Mouse (Mus musculus) intestine, embryonic 14.5 days (tissue): ENCODE results near the gene Sirt7. TPM values are rescaled to one million over a fixed set of nuclear protein-coding genes. Genes with fewer than 3 reads are reported as not detected.

Experiments used
- ATAC-seq: fragments of 200-750 bp; cut with Nextera tagmentation; replicated peaks from 2 replicates; pipeline ENCODE4 v1.8.0; 2017; ENCODE audit warnings: low read depth, moderate number of reproducible peaks, moderate TSS enrichment, moderate library complexity; ENCODE audit not compliant: low FRiP score, low TSS enrichment
- DNase-seq: peaks from one replicate; pipeline ENCODE4 v3.0.0-alpha.2; 2018; ENCODE audit warnings: low spot score
- H3K27ac ChIP-seq: fragments of 300-500 bp; sonication (generic); 2 replicates; pipeline ENCODE4 v1.5.1; 2014; ENCODE audit warnings: low read depth, mild to moderate bottlenecking, control low read depth
- H3K27me3 ChIP-seq: fragments of 300-500 bp; sonication (generic); replicated peaks from 2 replicates; pipeline ENCODE4 v1.6.1; 2014; ENCODE audit warnings: low read length, control low read depth; ENCODE audit not compliant: control insufficient read depth, insufficient read depth
- H3K36me3 ChIP-seq: fragments of 300-500 bp; sonication (generic); 2 replicates; pipeline ENCODE4 v1.6.1; 2014; ENCODE audit warnings: low read length, control low read depth; ENCODE audit not compliant: control insufficient read depth, insufficient read depth
- H3K4me1 ChIP-seq: fragments of 300-500 bp; sonication (generic); replicated peaks from 2 replicates; pipeline ENCODE4 v1.6.1; 2014; ENCODE audit warnings: low read length, control low read depth, mixed read lengths; ENCODE audit not compliant: control insufficient read depth, insufficient read depth
- H3K4me2 ChIP-seq: fragments of 300-500 bp; sonication (generic); 2 replicates; pipeline ENCODE4 v1.6.1; 2014; ENCODE audit warnings: low read length
- H3K4me3 ChIP-seq: fragments of 300-500 bp; sonication (generic); 2 replicates; pipeline ENCODE4 v1.5.1; 2014; ENCODE audit warnings: low read depth, low read length, control low read depth, mixed read lengths
- H3K9ac ChIP-seq: fragments of 300-500 bp; sonication (generic); 2 replicates; pipeline ENCODE4 v1.6.1; 2014; ENCODE audit warnings: mild to moderate bottlenecking, low read length
- H3K9me3 ChIP-seq: fragments of 300-500 bp; sonication (generic); 2 replicates; pipeline ENCODE4 v1.6.1; 2016; ENCODE audit warnings: low read length, control low read depth; ENCODE audit not compliant: control insufficient read depth
- WGBS: fragments of 180-500 bp; shearing (Covaris S2); extraction: QIAGEN DNeasy Blood & Tissue Kit; methylation state at CpG from one replicate; pipeline ENCODE4 v1.1.7; 2014; 5-methylcytosine and 5-hydroxymethylcytosine counted together
- polyA plus RNA-seq: library from polyadenylated mRNA; unstranded; fragments of >200 nt; fragmentation: Nextera tagmentation; extraction: Ambion mirVana; gene quantifications from 2 replicates; pipeline ENCODE4 v1.2.1, GENCODE M21; 2014

Gene Sirt7
- polyA plus RNA-seq, 1 experiment from 2014 or later, result 35.6 TPM

DNA sequence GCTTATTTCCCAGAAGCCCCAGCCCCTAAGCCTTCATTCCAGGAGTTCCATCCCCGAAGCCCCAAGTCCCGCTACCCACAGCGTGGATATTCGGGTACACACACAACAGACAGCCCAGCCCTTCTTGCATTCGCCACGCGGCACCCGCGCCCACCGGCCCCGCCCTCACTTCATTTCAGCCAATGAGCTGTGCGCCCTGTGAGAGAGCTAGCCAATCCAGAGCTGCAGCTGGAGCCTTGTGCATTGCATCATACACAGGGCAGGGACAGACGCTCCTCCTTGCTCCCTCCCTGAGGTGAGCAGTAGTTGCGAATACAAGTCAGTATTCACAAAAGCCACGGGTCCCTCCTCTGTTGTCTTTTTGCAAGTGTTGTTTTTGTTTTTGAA, 18.6 kb upstream of the Sirt7 start, which contains the start of gene Pycr1:
Gene Pycr1 (minus strand): TSS at position 169 of the 387 bp plus-strand sequence.
- H3K27ac ChIP-seq, result no peak within 1 kb of the TSS
- H3K9me3 ChIP-seq, result no peaks in the 10 kb centered on the region
- H3K27me3 ChIP-seq, result no peaks in the 10 kb centered on the region
- peak within 1 kb of the TSS; percentile 49 for H3K4me3 ChIP-seq
- no peaks in the 10 kb centered on the region for H3K36me3 ChIP-seq
- H3K4me1 ChIP-seq, result peaks cover 9% of the 10 kb centered on the region
- 0% methylated on average over 15 of the region's 15 CpGs for WGBS
- peak within 1 kb of the TSS; percentile 74 for H3K4me2 ChIP-seq
- H3K9ac ChIP-seq, result peak within 1 kb of the TSS; percentile 52
- DNase-seq (peak; percentile 95), ATAC-seq (peak; percentile 99)

DNA sequence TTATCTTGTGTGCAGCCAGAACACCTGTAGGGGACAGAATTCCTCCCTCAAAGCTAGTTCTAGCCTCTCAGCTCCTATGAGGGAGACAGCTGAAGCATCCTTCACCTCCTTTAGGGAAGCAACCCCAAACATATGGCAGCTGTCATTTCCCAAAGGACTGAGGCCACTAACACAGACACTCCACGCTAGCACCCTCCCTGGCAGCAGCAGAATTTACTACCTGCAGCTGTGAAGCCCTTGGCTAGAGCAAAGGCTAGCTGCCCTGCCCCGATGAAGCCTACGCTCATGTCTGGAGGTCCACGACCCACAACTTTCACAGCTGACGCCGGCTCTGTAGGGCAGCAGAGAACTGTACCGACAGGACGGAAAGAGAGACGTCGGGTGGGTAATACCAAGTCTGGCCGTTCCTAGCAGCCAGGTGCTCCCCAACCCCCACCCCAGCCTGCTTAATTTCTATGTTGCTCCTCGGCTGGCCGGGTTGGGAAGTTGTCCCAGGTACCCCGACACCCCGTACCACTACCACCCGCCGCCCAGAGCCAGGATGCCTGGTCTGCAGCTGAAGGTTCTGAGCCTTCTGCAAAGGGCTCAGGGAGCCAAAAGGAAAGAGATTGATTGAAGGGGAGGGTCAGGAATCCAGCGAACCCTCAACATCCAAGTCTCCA, 18.0 kb upstream of the Sirt7 start:
- H3K27ac ChIP-seq, result no peak overlapping the region
- peak overlapping the region; percentile 74 for H3K4me2 ChIP-seq
- ATAC-seq, result peak; percentile 40
- H3K4me3 ChIP-seq, result peak overlapping the region; percentile 49
- H3K36me3 ChIP-seq, result no peaks in the 10 kb centered on the region
- H3K27me3 ChIP-seq, result no peaks in the 10 kb centered on the region
- no peak for DNase-seq
- H3K4me1 ChIP-seq, result peaks cover 7% of the 10 kb centered on the region
- H3K9me3 ChIP-seq, result no peaks in the 10 kb centered on the region
- WGBS, result under 1% methylated on average over 18 of the region's 18 CpGs
- H3K9ac ChIP-seq, result peak overlapping the region; percentile 52

DNA sequence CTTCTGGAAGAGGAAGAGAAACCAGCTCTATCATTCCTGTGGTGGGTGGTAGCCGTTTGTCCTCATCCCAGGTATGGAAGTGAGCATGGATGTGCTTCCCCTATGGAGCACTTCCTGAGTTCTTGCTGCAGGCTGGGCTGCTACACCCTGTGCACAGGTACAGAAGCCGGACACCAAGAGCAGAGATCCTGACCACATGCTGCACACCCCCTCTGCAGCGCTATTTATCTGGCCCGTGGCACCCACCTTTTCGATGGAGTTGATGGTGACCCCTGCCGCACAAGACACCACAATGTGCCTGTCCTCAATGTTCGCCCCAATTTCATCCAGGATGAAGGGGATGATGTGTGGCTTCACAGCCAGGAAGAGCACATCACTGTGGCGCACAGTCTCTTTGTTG, 16.8 kb upstream of the Sirt7 start:
- H3K4me3 ChIP-seq, result no peak overlapping the region
- ATAC-seq (no peak), DNase-seq (no peak)
- no peaks in the 10 kb centered on the region for H3K27me3 ChIP-seq
- WGBS, result 82% methylated on average over 8 of the region's 8 CpGs
- H3K4me1 ChIP-seq, result peaks cover 4% of the 10 kb centered on the region
- H3K36me3 ChIP-seq, result no peaks in the 10 kb centered on the region
- H3K9ac ChIP-seq, result no peak overlapping the region
- no peak overlapping the region for H3K4me2 ChIP-seq
- no peak overlapping the region for H3K27ac ChIP-seq
- no peaks in the 10 kb centered on the region for H3K9me3 ChIP-seq

DNA sequence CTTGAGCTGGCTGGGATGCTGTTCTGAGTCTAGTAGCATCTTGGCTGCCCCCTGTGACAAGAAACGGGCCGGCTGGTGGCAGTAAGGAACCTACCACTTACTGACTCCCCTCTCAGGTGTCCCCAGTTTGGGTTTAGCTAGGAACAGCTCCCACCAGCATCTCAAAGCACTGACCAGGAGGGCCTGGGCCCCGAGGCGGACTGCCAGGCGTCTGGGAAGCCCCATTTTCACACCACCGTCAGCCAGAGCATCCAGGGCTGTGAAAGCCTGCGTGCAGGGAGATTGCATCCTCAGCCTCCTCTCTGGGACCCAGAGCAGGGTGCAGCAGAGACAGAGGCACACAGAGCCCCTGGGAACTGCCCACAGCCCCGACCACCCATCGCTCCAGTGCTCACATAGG, 16.2 kb upstream of the Sirt7 start:
- no peak for ATAC-seq
- H3K27ac ChIP-seq, result no peak overlapping the region
- no peak overlapping the region for H3K4me3 ChIP-seq

DNA sequence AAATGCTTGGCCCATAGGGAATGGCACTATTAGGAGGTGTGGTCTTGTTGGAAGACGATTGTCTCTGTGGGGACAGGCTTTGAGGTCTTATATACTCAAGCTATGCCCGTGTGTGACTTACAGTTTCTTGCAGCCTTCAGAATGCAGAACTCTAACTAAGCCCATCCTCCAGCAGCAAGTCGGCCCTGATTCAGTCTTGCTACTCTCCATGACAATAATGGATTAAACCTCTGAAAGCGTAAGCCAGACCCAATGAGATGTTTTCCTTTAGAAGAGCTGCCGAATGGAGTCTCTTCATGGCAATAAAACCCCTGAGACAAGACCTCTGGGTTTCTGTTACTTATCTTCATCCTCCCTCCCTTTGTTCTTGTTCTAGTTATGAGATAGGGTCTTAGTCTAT, 9.8 kb upstream of the Sirt7 start:
- no peak overlapping the region for H3K4me2 ChIP-seq
- H3K27me3 ChIP-seq, result no peaks in the 10 kb centered on the region
- no peak overlapping the region for H3K27ac ChIP-seq
- peaks cover 15% of the 10 kb centered on the region for H3K4me1 ChIP-seq
- no peak for ATAC-seq
- H3K36me3 ChIP-seq, result no peaks in the 10 kb centered on the region
- no peak overlapping the region for H3K4me3 ChIP-seq
- WGBS, result 80% methylated on average over 5 of the region's 5 CpGs
- no peak for DNase-seq
- no peak overlapping the region for H3K9ac ChIP-seq
- H3K9me3 ChIP-seq, result no peaks in the 10 kb centered on the region

More for the DNA sequence above, 16.2 kb upstream of the Sirt7 start:
- no peak overlapping the region for H3K9ac ChIP-seq
- H3K4me1 ChIP-seq, result peaks cover 4% of the 10 kb centered on the region
- H3K9me3 ChIP-seq, result no peaks in the 10 kb centered on the region
- no peaks in the 10 kb centered on the region for H3K36me3 ChIP-seq
- WGBS, result 51% methylated on average over 9 of the region's 9 CpGs
- DNase-seq, result no peak
- no peaks in the 10 kb centered on the region for H3K27me3 ChIP-seq
- no peak overlapping the region for H3K4me2 ChIP-seq

DNA sequence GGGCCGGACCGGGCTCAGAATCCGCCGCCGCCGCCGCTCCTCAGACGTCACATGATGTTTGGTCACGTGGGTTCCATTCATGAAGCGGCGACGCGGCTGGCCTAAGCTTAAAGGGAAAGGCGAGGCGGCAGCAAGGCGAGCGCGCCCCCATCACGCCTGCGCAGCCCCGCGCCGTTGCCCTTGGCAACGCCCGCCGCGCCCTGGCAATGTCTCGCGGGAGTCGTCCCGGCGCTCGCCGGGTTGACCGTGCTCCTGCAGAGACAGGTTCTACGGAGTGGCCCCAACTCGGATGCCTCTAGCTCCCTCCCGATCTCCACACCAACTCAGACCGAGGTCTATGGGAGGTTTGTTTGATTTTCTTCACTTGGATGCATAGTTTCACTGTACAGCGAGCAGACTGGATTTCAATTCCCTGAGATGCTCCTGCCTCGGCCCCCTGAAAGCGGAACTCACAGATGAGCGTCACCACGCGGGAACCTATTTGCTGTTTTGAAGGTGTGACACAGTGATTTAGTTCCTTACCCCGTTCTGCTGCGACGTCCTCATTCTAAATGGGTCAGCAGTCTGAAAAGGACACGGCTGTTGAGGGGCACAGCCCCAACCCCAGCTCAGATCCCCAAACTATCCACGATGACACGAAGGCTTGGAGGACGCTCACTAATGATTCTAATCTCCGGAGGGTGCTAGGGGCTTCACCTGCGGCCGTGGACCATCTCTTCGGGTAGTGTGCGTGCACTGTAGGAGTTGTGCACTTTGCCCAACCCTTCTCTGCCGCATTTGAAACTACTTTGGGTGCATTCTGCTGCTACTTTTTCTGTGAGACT, 8.7 kb upstream of the Sirt7 start, which contains the start of gene Mafg:
Gene Mafg (minus strand): TSS at position 81 of the 824 bp plus-strand sequence.
- Histone ChIP-seq H3K27ac (peak within 1 kb of the TSS; percentile 84), H3K4me1 (peaks cover 20% of the 10 kb centered on the region), H3K4me3 (peak within 1 kb of the TSS; percentile 83), H3K9me3 (no peaks in the 10 kb centered on the region), H3K9ac (peak within 1 kb of the TSS; percentile 88), H3K4me2 (peak within 1 kb of the TSS; percentile 81), H3K27me3 (no peaks in the 10 kb centered on the region), H3K36me3 (peaks cover 9% of the 10 kb centered on the region)
- ATAC-seq, result peak; percentile 88
- WGBS, result 11% methylated on average over 58 of the region's 58 CpGs
- DNase-seq, result peak; percentile 94

DNA sequence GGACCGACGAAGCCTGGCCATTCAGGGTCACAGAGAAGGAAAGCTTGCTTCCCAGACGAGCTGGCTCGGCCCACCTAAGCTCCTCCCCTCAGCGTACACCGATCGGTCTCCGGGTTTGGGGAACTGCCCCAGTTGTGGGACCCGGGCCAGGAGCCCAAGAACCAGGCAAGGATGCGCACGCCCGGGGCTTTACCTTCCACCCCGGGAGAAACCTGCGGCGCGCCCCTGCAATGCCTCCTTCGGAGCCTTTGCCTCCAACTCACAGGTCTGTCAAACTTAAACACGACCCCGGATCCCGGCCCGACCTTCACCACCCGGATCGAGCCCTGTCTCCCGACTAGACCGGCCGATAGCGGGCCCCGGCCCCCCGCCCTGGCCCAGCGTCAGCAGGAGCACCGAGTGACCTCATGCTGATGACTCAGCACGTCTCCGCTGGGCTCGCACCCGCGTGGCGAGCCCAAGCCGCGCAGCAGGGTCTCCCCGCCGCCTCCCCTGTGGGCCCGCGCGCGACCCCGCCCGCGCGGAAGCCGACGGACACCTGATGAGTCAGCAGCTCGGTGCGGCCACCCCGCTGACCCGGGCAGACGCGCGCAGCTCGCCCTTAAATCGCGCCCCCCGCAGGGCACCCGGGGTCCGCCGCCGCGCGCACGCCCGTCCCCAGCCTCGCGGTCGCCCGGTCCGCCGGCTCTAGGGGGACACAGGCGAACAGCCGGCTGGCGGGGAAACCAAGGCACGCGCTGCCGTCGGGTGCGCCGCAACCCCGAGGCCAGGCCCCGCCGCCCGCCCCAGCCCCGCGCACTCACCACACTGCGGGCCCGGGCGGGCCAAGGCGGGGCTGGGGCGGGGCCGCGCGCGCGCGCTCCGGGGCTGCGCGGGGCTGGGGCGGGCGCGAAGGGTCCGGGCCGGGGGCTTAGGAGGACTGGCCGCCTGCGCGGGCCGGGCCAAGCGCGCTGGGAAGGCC, 7.8 kb upstream of the Sirt7 start:
- Histone ChIP-seq H3K27ac (peak overlapping the region; percentile 84), H3K9me3 (no peaks in the 10 kb centered on the region), H3K4me2 (peak overlapping the region; percentile 81), H3K36me3 (peaks cover 12% of the 10 kb centered on the region), H3K27me3 (no peaks in the 10 kb centered on the region), H3K4me1 (peaks cover 20% of the 10 kb centered on the region), H3K9ac (peak overlapping the region; percentile 88), H3K4me3 (peak overlapping the region; percentile 83)
- DNase-seq (peak; percentile 82), ATAC-seq (peak; percentile 79)
- WGBS, result under 1% methylated on average over 106 of the region's 116 CpGs
